Mouse (Mus musculus) 416B (cell line): ENCODE results near the gene Foxp4.

Experiments used
- DNase-seq: peaks from one replicate; pipeline ENCODE4 v3.0.0; 2011; ENCODE audit warnings: low read depth

The Foxp4 gene

GRCm38 (mm10) chr17:47889727-47890126 lies 34.7 kb downstream of the Foxp4 start:
- no peak for DNase-seq

GRCm38 (mm10) chr17:47889267-47889666 lies 35.2 kb downstream of the Foxp4 start:
- no peak for DNase-seq

- DNase-seq, result no peak
Observed at GRCm38 (mm10) chr17:47888641-47889040, 35.8 kb downstream of the Foxp4 start.

GRCm38 (mm10) chr17:47888155-47888455 lies 36.3 kb downstream of the Foxp4 start:
- DNase-seq, result no peak

- DNase-seq, result no peak
Observed at GRCm38 (mm10) chr17:47887381-47888154, 36.9 kb downstream of the Foxp4 start.

GRCm38 (mm10) chr17:47883099-47883498 lies 41.3 kb downstream of the Foxp4 start:
- DNase-seq, result peak; percentile 11

GRCm38 (mm10) chr17:47881330-47881729 lies 43.1 kb downstream of the Foxp4 start:
- no peak for DNase-seq

- no peak for DNase-seq
Observed at GRCm38 (mm10) chr17:47879207-47879606, 45.2 kb downstream of the Foxp4 start.

- no peak for DNase-seq
Observed at GRCm38 (mm10) chr17:47878378-47879089, 45.9 kb downstream of the Foxp4 start.

- no peak for DNase-seq
Observed at GRCm38 (mm10) chr17:47877715-47878377, 46.6 kb downstream of the Foxp4 start.

GRCm38 (mm10) chr17:47876776-47877714 lies 47.4 kb downstream of the Foxp4 start:
- DNase-seq, result no peak

GRCm38 (mm10) chr17:47873341-47873791 lies 51.1 kb downstream of the Foxp4 start:
- peak; percentile 95 for DNase-seq

- no peak for DNase-seq
Observed at GRCm38 (mm10) chr17:47872311-47873011, 52.0 kb downstream of the Foxp4 start.

- DNase-seq, result no peak
Observed at GRCm38 (mm10) chr17:47869874-47870273, 54.6 kb downstream of the Foxp4 start.

- no peak for DNase-seq
Observed at GRCm38 (mm10) chr17:47866037-47866436, 58.4 kb downstream of the Foxp4 start.

GRCm38 (mm10) chr17:47864496-47864895 lies 59.9 kb downstream of the Foxp4 start:
- DNase-seq, result peak; percentile 77

GRCm38 (mm10) chr17:47863437-47863836 lies 61.0 kb downstream of the Foxp4 start:
- DNase-seq, result no peak

GRCm38 (mm10) chr17:47863023-47863422 lies 61.4 kb downstream of the Foxp4 start:
- no peak for DNase-seq

GRCm38 (mm10) chr17:47855544-47855943 lies 68.9 kb downstream of the Foxp4 start:
- DNase-seq, result no peak

GRCm38 (mm10) chr17:47854908-47855307 lies 69.5 kb downstream of the Foxp4 start:
- no peak for DNase-seq

GRCm38 (mm10) chr17:47853760-47854159 lies 70.7 kb downstream of the Foxp4 start:
- DNase-seq, result peak; percentile 78
